Mouse (Mus musculus): Measurements from ENCODE around the gene Efemp1. TPM values are rescaled to one million over a fixed set of nuclear protein-coding genes. Genes with fewer than 3 reads are reported as not detected.

Efemp1 gene
- 4.3 and 7.9 TPM in 2 replicates for total RNA-seq (2014; rRNA removed)
- 5.9 and 6.6 TPM in 2 replicates for polyA plus RNA-seq (2015; fragmentation: Nextera tagmentation; extraction: Ambion mirVana)

DNA sequence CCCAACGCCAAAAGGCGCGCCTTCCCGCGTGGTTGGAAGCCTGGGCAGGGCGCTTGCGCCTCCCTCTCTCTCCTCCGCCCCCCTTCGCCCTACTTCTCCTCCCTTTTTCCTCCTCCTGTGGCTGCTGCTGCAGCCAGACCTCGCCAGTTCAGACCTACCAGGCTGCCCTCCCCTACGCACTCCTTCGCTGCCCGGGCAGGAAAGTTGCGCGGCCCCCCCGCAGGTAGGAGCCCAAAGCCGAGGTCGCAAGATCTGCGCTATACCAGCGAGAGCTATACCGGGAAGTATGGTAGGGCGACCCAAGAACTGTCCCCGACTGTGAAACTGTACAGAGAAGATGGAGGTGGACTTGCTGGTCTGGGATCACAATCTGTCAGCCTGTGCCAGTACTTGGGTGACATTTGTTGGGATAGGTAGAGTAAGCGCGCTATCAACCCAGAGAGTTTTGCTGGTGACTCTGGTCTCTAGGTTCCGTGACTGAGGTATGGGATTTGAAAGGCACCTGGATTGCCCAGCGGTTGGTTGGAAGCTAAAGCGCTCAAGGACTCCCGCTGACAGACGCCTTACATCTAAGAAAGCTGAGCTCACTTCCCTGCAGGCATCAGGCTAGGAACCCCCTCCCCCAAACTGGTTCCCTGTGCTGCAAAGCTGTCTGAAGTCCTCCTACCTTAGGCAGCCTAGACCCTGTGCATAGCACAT, at the start of gene Efemp1:
Efemp1 (plus strand) TSS at position 103 of the 699 bp plus-strand sequence.
- Histone ChIP-seq H3K36me3 (ENCODE audit: insufficient read depth) (no peaks in the 10 kb centered on the region), H3K4me1 (ENCODE audit: insufficient read depth) (peaks cover 4% of the 10 kb centered on the region; the same call in 1 of the 2 replicates), H3K9ac (peak within 1 kb of the TSS; percentile 31; the same call in 1 of the 2 replicates), H3K4me3 (ENCODE audit: low read depth, low read length) (peak within 1 kb of the TSS; percentile 41), H3K27me3 (ENCODE audit: insufficient read depth, low read length) (0 out of 2 replicates have a peak, but pooled peaks cover 12% of the 10 kb centered on the region), H3K27ac (ENCODE audit: low read depth, low read length) (no peak within 1 kb of the TSS), H3K4me2 (ENCODE audit: low read depth) (peak within 1 kb of the TSS; percentile 87), H3K9me3 (ENCODE audit: low read length) (no peaks in the 10 kb centered on the region)
- DNase-seq (peak; percentile 1), ATAC-seq (peak; percentile 67)
- WGBS = under 1% methylated on average over 30 of the region's 30 CpGs
- TF ChIP-seq CTCF (IDR thresholded peaks at IDR 0.05; ENCODE audit: low read depth) = no peak

DNA sequence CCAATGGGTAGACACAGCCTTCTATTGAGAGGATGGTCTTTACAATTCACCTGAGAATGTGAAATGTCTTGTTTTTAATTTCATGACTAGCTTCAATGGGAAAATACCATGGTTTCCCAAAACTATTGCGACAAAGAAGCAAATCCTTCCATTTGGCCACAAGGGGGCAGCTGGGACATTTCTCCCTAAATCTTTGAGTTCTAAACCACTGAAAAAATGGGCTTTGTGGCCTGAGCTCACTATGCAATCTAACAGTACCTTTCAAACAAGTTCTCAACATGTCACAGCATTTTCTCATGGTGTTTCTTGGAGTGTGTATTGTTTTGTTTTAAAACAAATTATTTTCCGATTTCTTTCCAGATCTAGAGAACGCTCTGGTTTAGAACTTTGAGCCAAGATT, 44.3 kb upstream of the Efemp1 start:
- no peak overlapping the region for H3K4me3 ChIP-seq (ENCODE audit: low read depth, low read length)
- no peaks in the 10 kb centered on the region for H3K36me3 ChIP-seq (ENCODE audit: insufficient read depth)
- no peaks in the 10 kb centered on the region for H3K4me1 ChIP-seq (ENCODE audit: insufficient read depth)
- ATAC-seq (no peak), DNase-seq (peak; percentile 49)
- H3K27ac ChIP-seq (ENCODE audit: low read depth, low read length) = no peak overlapping the region
- 60% methylated on average over 3 of the region's 3 CpGs for WGBS
- no peaks in the 10 kb centered on the region for H3K9me3 ChIP-seq (ENCODE audit: low read length)
- peak; percentile 69 for TF ChIP-seq CTCF (IDR thresholded peaks at IDR 0.05; ENCODE audit: low read depth)
- H3K4me2 ChIP-seq (ENCODE audit: low read depth) = no peak overlapping the region
- H3K9ac ChIP-seq = no peak overlapping the region
- no peaks in the 10 kb centered on the region for H3K27me3 ChIP-seq (ENCODE audit: insufficient read depth, low read length)

DNA sequence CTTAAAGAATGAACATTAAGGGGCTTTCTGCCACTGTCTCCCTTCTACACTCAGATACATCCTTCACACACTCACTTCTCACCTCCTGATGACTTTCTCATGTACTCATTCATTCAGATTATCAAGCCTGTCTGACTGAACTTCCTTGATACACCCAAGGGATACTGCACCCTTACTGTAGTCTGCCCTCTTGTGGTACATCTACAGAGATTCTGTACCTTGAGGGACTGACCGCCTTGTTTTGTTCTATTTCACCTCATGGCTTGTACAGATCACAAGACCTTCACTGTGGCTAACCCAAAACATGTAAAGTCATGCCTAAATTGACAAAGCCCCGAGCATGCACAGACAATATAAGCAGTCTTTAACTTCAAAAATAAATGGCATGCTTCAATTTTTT, 41.1 kb upstream of the Efemp1 start:
- H3K4me1 ChIP-seq (ENCODE audit: insufficient read depth) = no peaks in the 10 kb centered on the region
- no peak overlapping the region for H3K9ac ChIP-seq
- H3K36me3 ChIP-seq (ENCODE audit: insufficient read depth) = no peaks in the 10 kb centered on the region
- H3K4me2 ChIP-seq (ENCODE audit: low read depth) = no peak overlapping the region
- H3K27ac ChIP-seq (ENCODE audit: low read depth, low read length) = no peak overlapping the region
- H3K9me3 ChIP-seq (ENCODE audit: low read length) = no peaks in the 10 kb centered on the region
- ATAC-seq = no peak
- no peak overlapping the region for H3K4me3 ChIP-seq (ENCODE audit: low read depth, low read length)
- WGBS = 77% methylated on average over 2 of the region's 2 CpGs
- DNase-seq = no peak
- no peaks in the 10 kb centered on the region for H3K27me3 ChIP-seq (ENCODE audit: insufficient read depth, low read length)
- peak; percentile 44 for TF ChIP-seq CTCF (IDR thresholded peaks at IDR 0.05; ENCODE audit: low read depth)

DNA sequence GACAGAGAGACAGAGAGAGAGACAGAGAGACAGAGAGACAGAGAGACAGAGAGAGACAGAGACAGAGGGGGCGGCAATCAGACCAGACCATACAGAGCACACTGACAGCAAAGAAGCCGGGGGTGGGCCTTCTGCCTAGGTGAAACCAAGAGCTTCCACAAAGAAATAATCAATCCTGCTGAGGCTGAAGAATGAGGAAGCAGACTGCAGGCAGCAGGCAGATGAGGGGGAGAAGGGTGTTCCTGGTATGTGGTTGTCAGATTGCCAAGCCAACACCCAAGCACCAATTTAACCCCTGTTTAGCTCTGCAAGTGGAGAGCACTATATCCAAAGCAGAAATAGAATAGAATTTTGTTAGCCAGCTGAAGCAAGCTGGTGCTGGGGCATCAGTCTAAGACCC, 40.4 kb upstream of the Efemp1 start:
- H3K27me3 ChIP-seq (ENCODE audit: insufficient read depth, low read length) = no peaks in the 10 kb centered on the region
- no peak overlapping the region for H3K4me3 ChIP-seq (ENCODE audit: low read depth, low read length)
- H3K9me3 ChIP-seq (ENCODE audit: low read length) = no peaks in the 10 kb centered on the region
- no peak for ATAC-seq
- no peak overlapping the region for H3K9ac ChIP-seq
- H3K27ac ChIP-seq (ENCODE audit: low read depth, low read length) = no peak overlapping the region
- no peaks in the 10 kb centered on the region for H3K4me1 ChIP-seq (ENCODE audit: insufficient read depth)
- no peak overlapping the region for H3K4me2 ChIP-seq (ENCODE audit: low read depth)
- no peak for DNase-seq
- no peak for TF ChIP-seq CTCF (IDR thresholded peaks at IDR 0.05; ENCODE audit: low read depth)
- no peaks in the 10 kb centered on the region for H3K36me3 ChIP-seq (ENCODE audit: insufficient read depth)
- 82% methylated on average over 2 of the region's 2 CpGs for WGBS

DNA sequence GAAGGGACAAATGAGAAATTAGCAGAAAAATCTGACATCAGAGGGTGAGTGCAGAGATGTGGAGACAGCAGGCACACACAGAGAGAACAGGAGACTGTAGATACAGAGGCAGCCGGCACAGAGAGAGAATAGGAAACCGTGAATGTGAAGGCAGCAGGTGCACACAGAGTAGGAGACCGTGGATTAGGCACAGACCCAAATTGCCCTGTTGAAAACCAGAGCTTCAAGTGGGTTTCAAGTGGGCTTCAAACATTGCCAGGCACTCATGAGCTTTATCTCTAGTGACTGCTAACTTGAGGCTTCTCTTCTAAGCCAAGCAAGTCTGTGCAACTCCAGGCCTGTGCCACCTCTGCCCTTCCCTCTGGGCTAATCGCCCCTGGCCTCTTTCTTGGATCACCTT, 35.6 kb upstream of the Efemp1 start:
- ATAC-seq (no peak), DNase-seq (no peak)
- no peak overlapping the region for H3K9ac ChIP-seq
- H3K4me3 ChIP-seq (ENCODE audit: low read depth, low read length) = no peak overlapping the region
- no peak overlapping the region for H3K27ac ChIP-seq (ENCODE audit: low read depth, low read length)
- no peaks in the 10 kb centered on the region for H3K4me1 ChIP-seq (ENCODE audit: insufficient read depth)
- H3K36me3 ChIP-seq (ENCODE audit: insufficient read depth) = no peaks in the 10 kb centered on the region
- no peaks in the 10 kb centered on the region for H3K27me3 ChIP-seq (ENCODE audit: insufficient read depth, low read length)
- TF ChIP-seq CTCF (IDR thresholded peaks at IDR 0.05; ENCODE audit: low read depth) = no peak
- no peaks in the 10 kb centered on the region for H3K9me3 ChIP-seq (ENCODE audit: low read length)
- 65% methylated on average over 4 of the region's 4 CpGs for WGBS
- no peak overlapping the region for H3K4me2 ChIP-seq (ENCODE audit: low read depth)

DNA sequence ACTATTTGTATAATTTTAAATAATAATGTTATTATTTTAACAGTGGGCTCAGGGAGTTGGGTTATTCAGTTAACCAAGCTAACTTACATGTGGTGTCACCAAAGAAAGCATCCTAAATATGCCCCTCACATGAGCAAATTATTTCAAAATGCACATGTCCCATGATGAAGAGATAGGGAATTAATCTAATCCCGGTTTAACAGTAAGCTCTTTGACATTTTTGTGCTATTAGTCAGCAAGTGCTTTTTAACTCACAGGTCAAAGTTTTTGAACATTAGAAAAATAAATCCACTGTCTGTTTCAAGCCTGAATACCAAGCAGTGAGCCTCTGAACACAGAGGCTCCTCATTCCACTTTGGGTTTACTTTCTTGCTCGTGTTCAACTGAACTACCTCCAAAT, 26.1 kb upstream of the Efemp1 start:
- whole genome bisulfite sequencing = 86% methylated on average over 2 of the region's 2 CpGs
- no peak for DNase-seq

DNA sequence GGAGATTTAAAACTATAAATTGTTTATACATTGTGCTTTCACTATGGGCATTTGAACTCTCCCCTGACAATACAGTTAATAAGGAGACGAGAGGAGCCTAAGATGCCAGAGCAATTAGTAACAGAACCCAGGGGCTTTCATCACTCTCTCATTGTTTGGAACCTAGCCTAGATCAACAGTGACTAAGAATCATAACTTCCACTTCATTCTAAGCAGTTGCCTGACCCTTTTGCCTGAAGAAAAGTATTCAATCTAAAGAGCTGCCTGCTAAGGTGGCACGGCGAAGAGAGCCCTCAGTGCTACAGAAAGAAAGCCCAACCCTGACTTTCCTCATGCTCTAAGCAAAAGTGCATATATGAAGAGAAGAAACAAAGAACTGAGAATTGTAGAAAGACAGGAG, 19.2 kb upstream of the Efemp1 start:
- Histone ChIP-seq H3K4me2 (ENCODE audit: low read depth) (no peak overlapping the region), H3K27me3 (ENCODE audit: insufficient read depth, low read length) (no peaks in the 10 kb centered on the region), H3K4me1 (ENCODE audit: insufficient read depth) (no peaks in the 10 kb centered on the region), H3K9ac (no peak overlapping the region), H3K27ac (ENCODE audit: low read depth, low read length) (no peak overlapping the region), H3K4me3 (ENCODE audit: low read depth, low read length) (no peak overlapping the region), H3K36me3 (ENCODE audit: insufficient read depth) (no peaks in the 10 kb centered on the region), H3K9me3 (ENCODE audit: low read length) (no peaks in the 10 kb centered on the region)
- DNase-seq (no peak), ATAC-seq (no peak)
- 20% methylated on average over 3 of the region's 3 CpGs for WGBS
- no peak for TF ChIP-seq CTCF (IDR thresholded peaks at IDR 0.05; ENCODE audit: low read depth)

More for the DNA sequence above, 26.1 kb upstream of the Efemp1 start:
- H3K36me3 ChIP-seq (ENCODE audit: insufficient read depth) = no peaks in the 10 kb centered on the region
- TF ChIP-seq CTCF (IDR thresholded peaks at IDR 0.05; ENCODE audit: low read depth) = no peak
- H3K9me3 ChIP-seq (ENCODE audit: low read length) = no peaks in the 10 kb centered on the region
- no peak overlapping the region for H3K27ac ChIP-seq (ENCODE audit: low read depth, low read length)
- ATAC-seq = no peak
- H3K27me3 ChIP-seq (ENCODE audit: insufficient read depth, low read length) = no peaks in the 10 kb centered on the region
- H3K9ac ChIP-seq = no peak overlapping the region
- no peaks in the 10 kb centered on the region for H3K4me1 ChIP-seq (ENCODE audit: insufficient read depth)
- no peak overlapping the region for H3K4me3 ChIP-seq (ENCODE audit: low read depth, low read length)
- H3K4me2 ChIP-seq (ENCODE audit: low read depth) = no peak overlapping the region
